Mouse (Mus musculus) kidney, embryonic 16.5 days (tissue): ENCODE measurements at regions not wholly inside any gene's neighbourhood (a gene's known extent, or its start where the extent isn't known, plus 50 kb on each side); places are given as distances from the start of the nearest gene placed in this dataset.

ENCODE experiments used
- ATAC-seq: fragments of 200-750 bp; cut with Nextera tagmentation; 2 replicates; pipeline ENCODE4 v1.8.0; 2017; ENCODE audit warnings: moderate TSS enrichment; ENCODE audit not compliant: low FRiP score, low TSS enrichment
- H3K27ac ChIP-seq: fragments of 300-500 bp; sonication (generic); 2 replicates; pipeline ENCODE4 v1.5.1; 2014; ENCODE audit warnings: low read length
- H3K27me3 ChIP-seq: fragments of 300-500 bp; sonication (generic); 2 replicates; pipeline ENCODE4 v1.6.1; 2014; ENCODE audit warnings: low read length, control low read depth, mixed read lengths; ENCODE audit not compliant: insufficient read depth
- H3K36me3 ChIP-seq: fragments of 300-500 bp; sonication (generic); 2 replicates; pipeline ENCODE4 v1.6.1; 2014; ENCODE audit warnings: low read length, control low read depth, mixed read lengths; ENCODE audit not compliant: insufficient read depth
- H3K4me1 ChIP-seq: fragments of 300-500 bp; sonication (generic); 2 replicates; pipeline ENCODE4 v1.6.1; 2014; ENCODE audit warnings: low read length, control low read depth, mixed read lengths; ENCODE audit not compliant: insufficient read depth
- H3K4me2 ChIP-seq: fragments of 300-500 bp; sonication (generic); replicated peaks from 2 replicates; pipeline ENCODE4 v1.6.1; 2014; ENCODE audit warnings: low read depth, low read length
- H3K4me3 ChIP-seq: fragments of 300-500 bp; sonication (generic); 2 replicates; pipeline ENCODE4 v1.5.1; 2014; ENCODE audit warnings: mild to moderate bottlenecking, low read length
- H3K9ac ChIP-seq: fragments of 300-500 bp; sonication (generic); replicated peaks from 2 replicates; pipeline ENCODE4 v1.6.1; 2014; ENCODE audit warnings: low read length
- H3K9me3 ChIP-seq: fragments of 300-500 bp; sonication (generic); 2 replicates; pipeline ENCODE4 v1.6.1; 2016; ENCODE audit warnings: low read length, control low read depth
- WGBS: fragments of 180-500 bp; shearing (Covaris S2); extraction: QIAGEN DNeasy Blood & Tissue Kit; methylation state at CpG from one replicate; pipeline ENCODE4 v1.1.7; 2014; 5-methylcytosine and 5-hydroxymethylcytosine counted together

DNA sequence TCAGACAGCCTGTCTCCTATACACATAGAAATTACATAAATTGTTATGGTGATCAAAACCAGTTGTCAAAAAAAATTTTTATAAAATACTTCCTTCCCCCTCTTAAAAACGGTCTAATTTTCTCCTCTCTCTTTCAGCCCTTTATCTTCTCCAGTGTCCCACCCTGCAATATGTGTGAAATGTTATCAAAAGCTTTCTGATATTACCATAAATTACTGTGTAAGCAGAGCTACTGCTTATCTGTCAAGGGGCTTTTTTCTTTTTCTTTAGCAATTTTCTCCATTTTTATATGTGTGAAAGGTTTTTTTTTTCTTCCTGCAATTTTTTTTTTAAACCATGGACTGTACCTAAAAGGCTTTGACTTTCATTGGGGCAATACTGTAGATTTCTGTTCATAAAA is 508.4 kb upstream of the Adgrl2 start:
- Histone ChIP-seq H3K27me3 (no peaks in the 10 kb centered on the region), H3K27ac (no peak overlapping the region), H3K9ac (no peak overlapping the region), H3K9me3 (no peaks in the 10 kb centered on the region), H3K4me1 (peaks cover 6% of the 10 kb centered on the region; the same call in 1 of the 2 replicates), H3K4me2 (no peak overlapping the region), H3K36me3 (no peaks in the 10 kb centered on the region), H3K4me3 (no peak overlapping the region)
- ATAC-seq = no peak
- 68% methylated on average over 1 of the region's 1 CpGs for WGBS

GRCm38 (mm10) chr3:149496829-149497471 is 506.6 kb upstream of the Adgrl2 start:
- H3K4me2 ChIP-seq = peak overlapping the region; percentile 29; the same call in 1 of the 2 replicates
- no peak overlapping the region for H3K9ac ChIP-seq
- no peak overlapping the region for H3K27ac ChIP-seq
- H3K4me1 ChIP-seq = peaks cover 6% of the 10 kb centered on the region; the same call in 1 of the 2 replicates
- no peak overlapping the region for H3K4me3 ChIP-seq
- no peaks in the 10 kb centered on the region for H3K27me3 ChIP-seq
- H3K9me3 ChIP-seq = no peaks in the 10 kb centered on the region
- no peaks in the 10 kb centered on the region for H3K36me3 ChIP-seq
- no peak for ATAC-seq
- 41% methylated on average over 10 of the region's 10 CpGs for WGBS

DNA sequence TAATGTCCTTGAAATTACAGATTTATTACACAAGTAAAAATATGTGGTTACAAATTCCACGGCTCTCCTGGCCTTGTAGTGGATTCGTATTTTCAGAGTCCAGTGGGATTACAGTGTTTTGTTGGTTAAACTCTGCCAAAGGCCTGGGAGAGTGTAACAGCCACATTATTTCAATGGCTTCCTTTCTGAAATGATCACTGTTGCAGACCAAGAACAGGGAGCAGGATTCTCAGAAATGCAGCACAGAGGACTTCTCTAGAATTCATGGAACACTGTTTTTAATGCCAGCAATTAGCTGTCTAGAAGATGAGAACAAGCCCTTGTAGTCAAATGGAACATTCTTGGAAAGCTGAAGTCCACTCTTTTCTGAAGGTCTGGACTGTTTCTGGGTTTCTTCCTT is 505.8 kb upstream of the Adgrl2 start:
- Histone ChIP-seq H3K27ac (no peak overlapping the region), H3K27me3 (no peaks in the 10 kb centered on the region), H3K4me3 (no peak overlapping the region), H3K4me2 (no peak overlapping the region), H3K9me3 (no peaks in the 10 kb centered on the region), H3K36me3 (no peaks in the 10 kb centered on the region), H3K4me1 (peaks cover 6% of the 10 kb centered on the region; the same call in 1 of the 2 replicates), H3K9ac (no peak overlapping the region)
- no peak for ATAC-seq
- 56% methylated on average over 2 of the region's 2 CpGs for WGBS

DNA sequence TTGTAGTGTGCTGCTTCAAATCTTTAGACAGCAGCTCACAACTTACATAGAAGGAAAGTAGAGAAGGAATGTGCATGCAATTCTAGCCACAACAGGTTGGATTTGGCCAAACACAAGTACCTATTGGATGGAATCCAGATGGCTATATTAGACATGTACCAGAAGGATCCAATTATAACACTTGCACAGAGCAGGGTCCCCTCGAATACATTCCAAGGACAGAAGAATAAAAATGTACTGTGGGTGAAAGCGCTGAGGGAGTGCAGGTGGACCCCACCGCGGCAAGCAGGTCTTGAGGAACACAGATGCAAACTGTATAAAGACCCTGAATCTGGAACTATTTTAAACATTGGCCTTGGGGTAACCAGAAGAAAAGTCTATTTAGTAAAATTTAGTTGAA is 497.8 kb upstream of the Adgrl2 start:
- Histone ChIP-seq H3K4me1 (no peaks in the 10 kb centered on the region), H3K4me3 (no peak overlapping the region), H3K4me2 (no peak overlapping the region), H3K9me3 (no peaks in the 10 kb centered on the region), H3K9ac (no peak overlapping the region), H3K27ac (no peak overlapping the region), H3K36me3 (no peaks in the 10 kb centered on the region), H3K27me3 (no peaks in the 10 kb centered on the region)
- ATAC-seq = no peak
- WGBS = 86% methylated on average over 4 of the region's 4 CpGs

DNA sequence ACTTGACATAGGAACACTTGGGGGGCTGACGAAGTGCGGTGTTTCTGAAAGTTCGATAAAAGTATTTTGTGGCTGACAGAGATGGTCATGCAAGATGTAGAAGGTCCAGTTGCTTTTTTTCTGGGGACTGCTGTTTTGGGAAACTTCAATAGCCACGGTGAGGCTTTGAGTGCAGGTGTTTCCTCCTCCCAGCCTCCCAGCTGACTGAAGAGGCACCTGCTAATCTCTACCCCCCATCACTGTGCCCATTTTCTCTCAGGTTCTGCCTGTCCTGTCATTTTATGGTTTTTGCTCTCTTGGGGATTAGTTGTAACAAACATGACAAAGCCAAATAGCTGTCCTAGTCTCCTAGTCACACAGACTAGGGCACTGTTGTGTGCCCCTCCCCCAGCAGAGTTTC is 495.1 kb upstream of the Adgrl2 start:
- 68% methylated on average over 4 of the region's 4 CpGs for WGBS
- no peaks in the 10 kb centered on the region for H3K9me3 ChIP-seq
- no peak overlapping the region for H3K4me2 ChIP-seq
- no peaks in the 10 kb centered on the region for H3K4me1 ChIP-seq
- no peak overlapping the region for H3K4me3 ChIP-seq
- H3K36me3 ChIP-seq = no peaks in the 10 kb centered on the region
- ATAC-seq = no peak
- H3K9ac ChIP-seq = no peak overlapping the region
- no peak overlapping the region for H3K27ac ChIP-seq
- no peaks in the 10 kb centered on the region for H3K27me3 ChIP-seq

GRCm38 (mm10) chr3:149484319-149484718 is 494.0 kb upstream of the Adgrl2 start:
- H3K4me3 ChIP-seq = no peak overlapping the region
- H3K36me3 ChIP-seq = no peaks in the 10 kb centered on the region
- no peak overlapping the region for H3K4me2 ChIP-seq
- no peaks in the 10 kb centered on the region for H3K27me3 ChIP-seq
- no peak overlapping the region for H3K27ac ChIP-seq
- ATAC-seq = no peak
- no peak overlapping the region for H3K9ac ChIP-seq
- WGBS = 58% methylated on average over 2 of the region's 2 CpGs
- no peaks in the 10 kb centered on the region for H3K9me3 ChIP-seq
- no peaks in the 10 kb centered on the region for H3K4me1 ChIP-seq

GRCm38 (mm10) chr3:149476151-149476550 is 485.8 kb upstream of the Adgrl2 start:
- Histone ChIP-seq H3K27ac (no peak overlapping the region), H3K9ac (no peak overlapping the region), H3K4me3 (no peak overlapping the region), H3K9me3 (no peaks in the 10 kb centered on the region), H3K27me3 (no peaks in the 10 kb centered on the region), H3K36me3 (no peaks in the 10 kb centered on the region), H3K4me1 (no peaks in the 10 kb centered on the region; the same call in 1 of the 2 replicates), H3K4me2 (no peak overlapping the region)
- 46% methylated on average over 2 of the region's 2 CpGs for WGBS
- ATAC-seq = no peak

DNA sequence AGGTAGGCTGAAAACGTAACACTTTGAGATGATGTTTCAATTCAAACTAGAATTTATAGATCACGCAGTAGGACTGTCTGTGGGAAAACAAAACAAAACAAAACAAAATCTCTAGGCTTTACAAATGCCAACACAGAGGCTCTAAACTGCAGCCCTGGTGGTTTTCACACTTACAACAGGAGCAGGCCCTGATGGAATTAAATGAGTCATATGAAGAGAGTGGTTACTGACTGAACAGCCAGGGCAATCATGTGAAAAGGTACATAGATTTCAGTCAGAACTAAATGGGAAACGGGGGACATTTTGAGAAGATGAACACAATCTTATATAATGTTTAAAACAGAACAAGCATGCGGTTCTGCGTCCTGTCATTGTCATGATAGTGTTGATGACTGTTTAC is 476.6 kb upstream of the Adgrl2 start:
- no peak overlapping the region for H3K27ac ChIP-seq

GRCm38 (mm10) chr3:149464603-149465002 is 474.2 kb upstream of the Adgrl2 start:
- H3K4me1 ChIP-seq = no peaks in the 10 kb centered on the region
- no peaks in the 10 kb centered on the region for H3K27me3 ChIP-seq
- ATAC-seq = no peak
- no peak overlapping the region for H3K4me3 ChIP-seq
- H3K4me2 ChIP-seq = no peak overlapping the region
- 96% methylated on average over 5 of the region's 5 CpGs for WGBS
- H3K36me3 ChIP-seq = no peaks in the 10 kb centered on the region
- H3K27ac ChIP-seq = no peak overlapping the region
- no peak overlapping the region for H3K9ac ChIP-seq
- H3K9me3 ChIP-seq = no peaks in the 10 kb centered on the region

More for the DNA sequence above, 476.6 kb upstream of the Adgrl2 start:
- Histone ChIP-seq H3K27me3 (no peaks in the 10 kb centered on the region), H3K4me3 (no peak overlapping the region), H3K4me1 (no peaks in the 10 kb centered on the region), H3K4me2 (no peak overlapping the region), H3K9ac (no peak overlapping the region), H3K9me3 (no peaks in the 10 kb centered on the region), H3K36me3 (no peaks in the 10 kb centered on the region)
- 90% methylated on average over 5 of the region's 5 CpGs for WGBS
- no peak for ATAC-seq

- no peak overlapping the region for H3K9ac ChIP-seq
- H3K4me3 ChIP-seq = no peak overlapping the region
- H3K27ac ChIP-seq = no peak overlapping the region
- no peaks in the 10 kb centered on the region for H3K4me1 ChIP-seq
- H3K36me3 ChIP-seq = no peaks in the 10 kb centered on the region
- no peak overlapping the region for H3K4me2 ChIP-seq
- 34% methylated on average over 2 of the region's 2 CpGs for WGBS
- no peaks in the 10 kb centered on the region for H3K27me3 ChIP-seq
- no peak for ATAC-seq
- H3K9me3 ChIP-seq = no peaks in the 10 kb centered on the region
Measured at GRCm38 (mm10) chr3:149462121-149462541, 471.8 kb upstream of the Adgrl2 start.
